Mouse (Mus musculus) olfactory bulb, adult 2 months (tissue): ENCODE data around the gene Pld5. TPM values are rescaled to one million over a fixed set of nuclear protein-coding genes. Genes with fewer than 3 reads are reported as not detected.

Experiments used
- H3K27ac ChIP-seq: fragments of 200-500 bp; 2 replicates; pipeline ENCODE4 v1.5.1; 2012; ENCODE audit warnings: low read depth, low read length; ENCODE audit not compliant: insufficient read depth
- H3K4me1 ChIP-seq: fragments of 200-500 bp; 2 replicates; pipeline ENCODE4 v1.6.1; 2012; ENCODE audit warnings: low read length; ENCODE audit not compliant: control insufficient read depth, insufficient read depth
- H3K4me3 ChIP-seq: fragments of 200-500 bp; 2 replicates; pipeline ENCODE4 v1.5.1; 2012; ENCODE audit warnings: mild to moderate bottlenecking, low read depth, low read length, moderate library complexity; ENCODE audit not compliant: insufficient read depth
- CTCF ChIP-seq: fragments of 200-500 bp; IDR thresholded peaks from 2 replicates; pipeline ENCODE4 v1.5.1; 2012; ENCODE audit warnings: low read depth, mild to moderate bottlenecking, low read length, moderate library complexity; ENCODE audit not compliant: insufficient read depth
- POLR2A ChIP-seq: fragments of 200-500 bp; IDR thresholded peaks from 2 replicates; pipeline ENCODE4 v1.6.1; 2012; ENCODE audit warnings: mild to moderate bottlenecking, low read depth, low read length, moderate library complexity; ENCODE audit not compliant: insufficient read depth
- WGBS: fragments of 180-500 bp; shearing (Covaris S2); methylation state at CpG from one replicate; pipeline ENCODE4 v1.1.7; 2018; 5-methylcytosine and 5-hydroxymethylcytosine counted together
- polyA plus RNA-seq: library from polyadenylated mRNA; stranded (reverse); fragments of >200 nt; gene quantifications from 2 replicates; pipeline ENCODE4 v1.2.4, GENCODE M21; 2012; ENCODE audit warnings: low replicate concordance; ENCODE audit not compliant: missing spikeins, insufficient read depth, insufficient read length

Pld5 gene
- polyA plus RNA-seq, 1 experiment = not detected

GRCm38 (mm10) chr1:176036028-176036427, 239.1 kb downstream of the Pld5 start:
- no peak for TF ChIP-seq POLR2A
- TF ChIP-seq CTCF = no peak
- H3K4me1 ChIP-seq = 0 out of 2 replicates have a peak, but pooled peaks cover 2% of the 10 kb centered on the region
- no peak overlapping the region for H3K4me3 ChIP-seq
- WGBS = 42% methylated on average over 3 of the region's 3 CpGs
- H3K27ac ChIP-seq = no peak overlapping the region

- Histone ChIP-seq H3K4me3 (no peak overlapping the region), H3K27ac (no peak overlapping the region), H3K4me1 (0 out of 2 replicates have a peak, but pooled peaks cover 2% of the 10 kb centered on the region)
- 85% methylated on average over 6 of the region's 6 CpGs for WGBS
- TF ChIP-seq CTCF = no peak
- no peak for TF ChIP-seq POLR2A
These were observed 240.4 kb downstream of the Pld5 start for GRCm38 (mm10) chr1:176034699-176035098.

GRCm38 (mm10) chr1:176033698-176034097, 241.4 kb downstream of the Pld5 start:
- Histone ChIP-seq H3K27ac (no peak overlapping the region), H3K4me3 (no peak overlapping the region), H3K4me1 (0 out of 2 replicates have a peak, but pooled peaks cover 2% of the 10 kb centered on the region)
- TF ChIP-seq CTCF (no peak), POLR2A (no peak)
- WGBS = 87% methylated on average over 5 of the region's 5 CpGs

GRCm38 (mm10) chr1:176029063-176029462, 246.0 kb downstream of the Pld5 start:
- H3K4me3 ChIP-seq = no peak overlapping the region
- 88% methylated on average over 1 of the region's 1 CpGs for WGBS
- 0 out of 2 replicates have a peak, but pooled peaks cover 2% of the 10 kb centered on the region for H3K4me1 ChIP-seq
- H3K27ac ChIP-seq = no peak overlapping the region
- TF ChIP-seq POLR2A (no peak), CTCF (no peak)

- TF ChIP-seq POLR2A (no peak), CTCF (no peak)
- Histone ChIP-seq H3K4me1 (0 out of 2 replicates have a peak, but pooled peaks cover 2% of the 10 kb centered on the region), H3K27ac (no peak overlapping the region), H3K4me3 (no peak overlapping the region)
- 79% methylated on average over 3 of the region's 3 CpGs for WGBS
These were observed 246.7 kb downstream of the Pld5 start for GRCm38 (mm10) chr1:176028397-176028796.

GRCm38 (mm10) chr1:176024501-176024900, 250.6 kb downstream of the Pld5 start:
- 0 out of 2 replicates have a peak, but pooled peaks cover 2% of the 10 kb centered on the region for H3K4me1 ChIP-seq
- WGBS = 69% methylated on average over 1 of the region's 1 CpGs
- TF ChIP-seq POLR2A (no peak), CTCF (no peak)

GRCm38 (mm10) chr1:176018523-176018922, 256.6 kb downstream of the Pld5 start:
- no peak overlapping the region for H3K4me3 ChIP-seq
- H3K27ac ChIP-seq = no peak overlapping the region
- TF ChIP-seq CTCF (no peak), POLR2A (no peak)
- no peaks in the 10 kb centered on the region for H3K4me1 ChIP-seq
- WGBS = 96% methylated on average over 3 of the region's 3 CpGs

More at GRCm38 (mm10) chr1:176024501-176024900, 250.6 kb downstream of the Pld5 start:
- H3K27ac ChIP-seq = no peak overlapping the region
- H3K4me3 ChIP-seq = no peak overlapping the region

- no peak overlapping the region for H3K27ac ChIP-seq
- WGBS = 58% methylated on average over 3 of the region's 3 CpGs
- no peak overlapping the region for H3K4me3 ChIP-seq
- no peak for TF ChIP-seq CTCF
- no peak for TF ChIP-seq POLR2A
- H3K4me1 ChIP-seq = no peaks in the 10 kb centered on the region
These were observed 259.0 kb downstream of the Pld5 start for GRCm38 (mm10) chr1:176016076-176016475.

GRCm38 (mm10) chr1:176013497-176014268, 261.4 kb downstream of the Pld5 start:
- Histone ChIP-seq H3K4me3 (no peak overlapping the region), H3K4me1 (no peaks in the 10 kb centered on the region), H3K27ac (no peak overlapping the region)
- 34% methylated on average over 3 of the region's 3 CpGs for WGBS
- no peak for TF ChIP-seq POLR2A
- TF ChIP-seq CTCF = no peak
